Mouse (Mus musculus): ENCODE measurements around the gene Plekhm2. TPM values are rescaled to one million over a fixed set of nuclear protein-coding genes. Genes with fewer than 3 reads are reported as not detected.
A peak's percentile ranks its signal among the peaks of the same experiment; 100 is the strongest.

The Plekhm2 gene
- polyA plus RNA-seq, 1 experiment from 2014 or later, result 7.0 TPM

DNA sequence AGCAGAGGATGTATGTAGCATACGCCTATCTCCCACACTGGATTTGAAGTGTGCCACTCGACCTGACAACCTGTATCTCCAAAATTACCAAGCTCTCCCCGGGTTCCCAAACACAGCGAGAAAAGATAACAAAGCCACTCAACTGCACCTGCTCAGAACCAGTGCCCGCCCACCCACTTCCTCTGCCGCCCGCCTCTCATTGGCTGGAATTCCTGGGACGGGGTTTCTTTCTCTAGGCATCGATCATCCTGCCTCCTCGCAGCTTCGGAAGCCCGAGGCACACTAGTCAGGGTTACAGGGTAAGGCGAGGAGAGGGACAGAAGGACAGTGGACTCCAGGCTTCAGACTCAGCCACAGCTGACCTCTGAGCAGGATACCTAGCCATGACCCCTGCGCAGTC lies 36.0 kb downstream of the Plekhm2 start:
- Histone ChIP-seq H3K4me3 (replicated peaks; ENCODE audit: low read length) (no peak overlapping the region), H3K9me3 (ENCODE audit: control insufficient read depth, low read length) (no peaks in the 10 kb centered on the region), H3K9ac (replicated peaks; ENCODE audit: low read depth, low read length) (no peak overlapping the region), H3K36me3 (ENCODE audit: control insufficient read depth, insufficient read depth) (peaks cover 46% of the 10 kb centered on the region), H3K4me2 (ENCODE audit: low read length) (no peak overlapping the region), H3K27ac (ENCODE audit: low read length) (no peak overlapping the region), H3K4me1 (replicated peaks; ENCODE audit: control insufficient read depth, insufficient read depth, low read length) (no peaks in the 10 kb centered on the region), H3K27me3 (replicated peaks; ENCODE audit: control insufficient read depth, insufficient read depth, low read length) (no peaks in the 10 kb centered on the region)
- no peak for ATAC-seq
- 84% methylated on average over 14 of the region's 14 CpGs for WGBS

DNA sequence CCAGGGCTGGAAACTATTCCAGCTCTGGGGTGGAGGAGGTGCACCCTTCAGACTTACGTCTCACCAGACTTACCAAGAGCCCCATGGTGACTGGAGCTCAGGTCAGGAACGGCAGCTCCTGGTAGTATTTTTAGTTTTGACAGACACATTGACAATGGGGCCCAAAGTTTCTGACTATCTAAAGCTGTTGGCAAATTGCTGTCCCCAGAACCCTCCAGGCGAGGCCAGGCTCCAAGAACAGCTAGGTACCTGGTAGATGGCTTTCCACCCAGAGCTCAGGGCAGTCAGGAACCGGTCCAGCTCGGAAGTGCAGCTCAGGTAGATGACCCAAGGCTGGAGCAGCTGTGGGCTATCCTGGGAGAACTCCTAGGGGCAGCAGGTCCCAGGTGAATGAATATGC lies 37.2 kb downstream of the Plekhm2 start:
- 87% methylated on average over 5 of the region's 5 CpGs for WGBS
- no peak overlapping the region for H3K27ac ChIP-seq (ENCODE audit: low read length)
- no peaks in the 10 kb centered on the region for H3K27me3 ChIP-seq (replicated peaks; ENCODE audit: control insufficient read depth, insufficient read depth, low read length)
- no peak overlapping the region for H3K9ac ChIP-seq (replicated peaks; ENCODE audit: low read depth, low read length)
- peaks cover 42% of the 10 kb centered on the region for H3K36me3 ChIP-seq (ENCODE audit: control insufficient read depth, insufficient read depth)
- no peaks in the 10 kb centered on the region for H3K9me3 ChIP-seq (ENCODE audit: control insufficient read depth, low read length)
- ATAC-seq, result no peak
- H3K4me3 ChIP-seq (replicated peaks; ENCODE audit: low read length), result no peak overlapping the region
- no peak overlapping the region for H3K4me2 ChIP-seq (ENCODE audit: low read length)
- H3K4me1 ChIP-seq (replicated peaks; ENCODE audit: control insufficient read depth, insufficient read depth, low read length), result no peaks in the 10 kb centered on the region

DNA sequence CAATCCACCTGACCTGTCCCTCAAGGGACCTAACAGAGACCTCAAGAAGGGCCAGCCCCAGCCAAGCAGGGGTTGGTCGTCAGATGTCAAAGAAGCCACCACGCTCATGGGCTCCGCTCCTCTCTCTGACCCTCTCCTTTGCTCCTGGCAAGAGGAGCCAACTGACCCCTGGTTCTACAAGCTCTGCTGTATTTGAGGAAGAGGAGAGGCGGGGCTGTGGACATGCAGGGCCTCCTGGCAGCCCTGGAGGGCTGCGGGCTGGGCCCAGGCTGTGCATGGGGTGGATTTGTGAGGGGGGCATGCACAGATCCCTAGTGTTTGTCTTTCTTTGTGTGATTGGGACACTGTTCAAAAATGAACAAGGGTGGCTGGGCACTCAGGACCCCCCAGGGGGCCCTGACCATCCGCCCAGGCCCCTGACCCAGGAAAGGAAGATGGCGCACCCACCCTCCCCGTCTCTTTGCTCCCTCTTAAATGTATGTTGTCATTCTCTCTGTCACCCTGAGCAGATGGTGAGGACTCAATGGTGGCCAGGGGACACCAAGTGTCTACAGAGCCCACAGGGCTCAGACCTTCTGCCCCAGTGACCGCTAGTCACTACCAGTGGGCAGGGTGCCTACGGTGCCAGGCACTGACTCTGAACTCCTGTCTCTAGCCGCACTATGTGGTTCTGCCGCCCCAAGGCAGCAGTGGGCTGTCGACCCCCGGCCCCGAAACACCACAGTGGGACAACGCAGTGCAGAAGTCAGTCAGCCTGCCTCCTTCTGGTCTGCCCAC lies 38.7 kb downstream of the Plekhm2 start:
- 91% methylated on average over 16 of the region's 16 CpGs for WGBS
- H3K4me1 ChIP-seq (replicated peaks; ENCODE audit: control insufficient read depth, insufficient read depth, low read length), result no peaks in the 10 kb centered on the region
- no peak overlapping the region for H3K4me2 ChIP-seq (ENCODE audit: low read length)
- no peaks in the 10 kb centered on the region for H3K9me3 ChIP-seq (ENCODE audit: control insufficient read depth, low read length)
- no peaks in the 10 kb centered on the region for H3K27me3 ChIP-seq (replicated peaks; ENCODE audit: control insufficient read depth, insufficient read depth, low read length)
- no peak overlapping the region for H3K9ac ChIP-seq (replicated peaks; ENCODE audit: low read depth, low read length)
- H3K27ac ChIP-seq (ENCODE audit: low read length), result no peak overlapping the region
- no peak overlapping the region for H3K4me3 ChIP-seq (replicated peaks; ENCODE audit: low read length)
- no peak for ATAC-seq
- peaks cover 27% of the 10 kb centered on the region for H3K36me3 ChIP-seq (ENCODE audit: control insufficient read depth, insufficient read depth)

DNA sequence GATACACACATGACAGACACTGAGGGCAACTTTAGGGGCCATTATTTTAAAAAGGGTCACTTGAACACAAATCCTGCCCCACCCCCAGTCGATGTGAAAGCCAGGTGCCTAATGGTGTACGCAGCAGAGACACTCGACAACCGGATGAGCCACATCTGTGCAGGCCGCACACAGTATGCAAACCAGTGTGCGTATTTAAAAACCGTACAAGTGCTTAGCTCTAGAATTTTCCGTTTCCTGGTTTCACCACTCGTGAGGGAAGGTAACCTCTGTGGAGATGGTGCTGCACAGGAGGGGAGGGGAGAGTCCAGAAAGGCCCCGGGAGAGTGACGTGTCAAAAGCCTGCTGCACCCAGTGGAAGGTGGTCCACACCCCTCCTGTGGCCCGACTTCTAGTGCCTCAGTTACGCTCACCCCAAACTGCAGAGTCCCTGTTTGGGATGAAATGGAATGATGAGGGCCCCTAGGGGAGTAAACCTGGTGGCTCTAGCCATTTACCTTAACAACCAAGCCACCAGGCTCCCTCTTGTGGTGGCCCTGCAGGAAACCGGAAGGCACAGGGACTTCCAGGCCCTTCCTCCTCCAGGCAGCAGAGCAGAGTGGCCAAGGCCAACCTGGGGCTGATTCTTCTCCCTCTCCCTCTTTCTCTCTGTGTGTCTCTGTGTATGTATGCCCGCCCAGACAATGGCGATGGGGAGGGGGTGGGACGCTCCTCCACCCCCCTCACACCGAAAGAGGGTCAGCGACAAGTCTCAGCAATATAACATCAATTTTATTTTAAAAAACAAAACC lies 39.5 kb downstream of the Plekhm2 start:
- Histone ChIP-seq H3K4me3 (replicated peaks; ENCODE audit: low read length) (no peak overlapping the region), H3K27ac (ENCODE audit: low read length) (no peak overlapping the region), H3K9me3 (ENCODE audit: control insufficient read depth, low read length) (no peaks in the 10 kb centered on the region), H3K4me1 (replicated peaks; ENCODE audit: control insufficient read depth, insufficient read depth, low read length) (no peaks in the 10 kb centered on the region), H3K4me2 (ENCODE audit: low read length) (no peak overlapping the region), H3K36me3 (ENCODE audit: control insufficient read depth, insufficient read depth) (peaks cover 20% of the 10 kb centered on the region), H3K27me3 (replicated peaks; ENCODE audit: control insufficient read depth, insufficient read depth, low read length) (no peaks in the 10 kb centered on the region), H3K9ac (replicated peaks; ENCODE audit: low read depth, low read length) (no peak overlapping the region)
- ATAC-seq, result no peak
- 81% methylated on average over 19 of the region's 19 CpGs for WGBS

DNA sequence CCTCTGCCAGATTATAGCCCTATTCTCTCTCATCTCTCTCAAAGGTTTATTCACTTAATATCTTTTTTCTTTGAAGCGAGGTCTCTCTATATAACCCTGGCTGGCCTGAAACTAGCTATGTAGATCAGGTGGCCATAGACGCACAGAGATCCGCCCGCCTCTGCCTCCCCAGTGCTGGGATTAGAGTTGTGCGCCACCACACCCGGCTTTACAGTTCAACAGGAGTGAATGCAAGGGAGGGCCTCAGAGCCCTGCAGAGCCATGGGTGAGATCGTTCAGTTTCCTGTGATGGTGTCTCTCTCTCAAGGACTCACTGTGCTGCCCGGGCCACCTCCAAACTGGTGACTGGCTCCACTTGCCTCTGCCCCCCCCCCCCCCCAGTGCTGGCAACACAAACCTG lies 40.6 kb downstream of the Plekhm2 start:
- no peak for ATAC-seq
- H3K4me3 ChIP-seq (replicated peaks; ENCODE audit: low read length), result no peak overlapping the region
- peaks cover 13% of the 10 kb centered on the region; the same call in 1 of the 2 replicates for H3K36me3 ChIP-seq (ENCODE audit: control insufficient read depth, insufficient read depth)
- H3K27me3 ChIP-seq (replicated peaks; ENCODE audit: control insufficient read depth, insufficient read depth, low read length), result no peaks in the 10 kb centered on the region
- 86% methylated on average over 7 of the region's 8 CpGs for whole genome bisulfite sequencing
- H3K27ac ChIP-seq (ENCODE audit: low read length), result no peak overlapping the region
- H3K4me2 ChIP-seq (ENCODE audit: low read length), result no peak overlapping the region
- no peaks in the 10 kb centered on the region for H3K4me1 ChIP-seq (replicated peaks; ENCODE audit: control insufficient read depth, insufficient read depth, low read length)
- H3K9ac ChIP-seq (replicated peaks; ENCODE audit: low read depth, low read length), result no peak overlapping the region
- no peaks in the 10 kb centered on the region for H3K9me3 ChIP-seq (ENCODE audit: control insufficient read depth, low read length)

DNA sequence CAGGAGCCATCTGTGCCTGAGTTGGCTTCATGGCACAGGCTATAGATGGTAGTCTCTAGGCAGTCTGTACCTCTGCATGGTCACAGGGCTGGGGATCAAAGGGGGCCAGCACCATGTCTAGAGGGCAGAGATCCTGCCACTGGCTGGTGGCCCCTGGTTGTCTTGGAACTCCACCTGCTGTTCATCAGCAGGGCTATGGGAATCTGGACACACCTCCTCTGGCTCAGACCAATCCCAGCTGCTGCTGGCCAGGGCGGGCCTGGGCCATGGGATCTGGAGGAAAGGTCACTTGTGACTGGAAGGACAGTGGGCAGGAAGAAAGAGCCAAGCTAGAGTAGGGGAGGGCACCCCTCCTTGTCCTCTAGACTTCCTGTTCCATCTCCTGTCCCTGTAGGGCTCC lies 41.0 kb downstream of the Plekhm2 start, which contains the start of gene Slc25a34:
Gene Slc25a34, minus strand, starts transcription at position 156 of the 400 bp plus-strand sequence.
- 79% methylated on average over 1 of the region's 1 CpGs for WGBS
- no peak within 1 kb of the TSS for H3K27ac ChIP-seq (ENCODE audit: low read length)
- H3K4me2 ChIP-seq (ENCODE audit: low read length), result no peak within 1 kb of the TSS
- H3K4me3 ChIP-seq (replicated peaks; ENCODE audit: low read length), result no peak within 1 kb of the TSS
- ATAC-seq, result 0 out of 2 replicates have a peak, but pooled peaks have one; percentile 6
- no peaks in the 10 kb centered on the region for H3K9me3 ChIP-seq (ENCODE audit: control insufficient read depth, low read length)
- no peaks in the 10 kb centered on the region for H3K27me3 ChIP-seq (replicated peaks; ENCODE audit: control insufficient read depth, insufficient read depth, low read length)
- H3K9ac ChIP-seq (replicated peaks; ENCODE audit: low read depth, low read length), result no peak within 1 kb of the TSS
- no peaks in the 10 kb centered on the region for H3K4me1 ChIP-seq (replicated peaks; ENCODE audit: control insufficient read depth, insufficient read depth, low read length)
- H3K36me3 ChIP-seq (ENCODE audit: control insufficient read depth, insufficient read depth), result peaks cover 13% of the 10 kb centered on the region; the same call in 1 of the 2 replicates

DNA sequence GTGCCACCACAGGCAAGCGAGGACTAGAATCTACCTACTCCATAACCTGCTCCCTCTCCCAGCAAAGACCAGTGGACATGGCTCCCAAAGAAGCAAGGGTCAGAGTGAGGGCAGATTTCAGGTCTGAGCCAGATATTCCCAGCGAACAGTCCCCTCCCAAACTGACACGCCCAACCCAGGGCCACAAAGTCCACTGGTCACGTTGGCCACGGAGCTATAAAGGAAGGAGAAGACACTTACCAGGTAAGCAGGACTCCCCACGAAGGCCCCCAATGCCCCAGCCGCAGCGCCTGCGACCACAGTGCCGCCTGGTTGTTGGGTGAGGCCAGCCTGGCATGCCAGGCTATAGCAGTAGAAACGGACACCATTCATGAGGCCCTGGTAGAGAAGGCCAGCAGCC lies 41.7 kb downstream of the Plekhm2 start:
- no peaks in the 10 kb centered on the region for H3K27me3 ChIP-seq (replicated peaks; ENCODE audit: control insufficient read depth, insufficient read depth, low read length)
- WGBS, result 85% methylated on average over 11 of the region's 11 CpGs

DNA sequence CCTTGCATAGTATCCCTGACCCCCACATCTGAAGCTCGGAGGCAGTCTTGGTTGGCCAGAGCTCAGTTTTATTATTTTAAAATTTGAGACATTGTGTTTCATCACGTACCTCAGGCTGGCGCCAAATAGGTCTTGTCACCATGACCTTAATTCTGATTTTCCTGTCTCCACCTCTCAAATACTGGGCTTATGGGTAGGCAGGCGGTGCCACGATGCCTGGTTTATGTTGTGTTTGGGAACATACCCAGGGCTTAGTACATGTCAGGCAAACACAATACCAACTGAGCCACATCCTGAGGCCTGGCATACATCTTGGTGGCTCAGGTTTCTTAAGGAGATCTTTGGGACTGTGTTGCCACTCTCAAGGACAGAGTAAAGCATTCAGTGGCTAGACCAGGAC lies 42.1 kb downstream of the Plekhm2 start:
- 87% methylated on average over 5 of the region's 5 CpGs for WGBS
- no peak overlapping the region for H3K27ac ChIP-seq (ENCODE audit: low read length)
- no peak overlapping the region for H3K4me2 ChIP-seq (ENCODE audit: low read length)
- peaks cover 4% of the 10 kb centered on the region for H3K4me1 ChIP-seq (replicated peaks; ENCODE audit: control insufficient read depth, insufficient read depth, low read length)
- no peak overlapping the region for H3K4me3 ChIP-seq (replicated peaks; ENCODE audit: low read length)
- no peak overlapping the region for H3K9ac ChIP-seq (replicated peaks; ENCODE audit: low read depth, low read length)
- H3K27me3 ChIP-seq (replicated peaks; ENCODE audit: control insufficient read depth, insufficient read depth, low read length), result no peaks in the 10 kb centered on the region
- no peak for ATAC-seq
- peaks cover 10% of the 10 kb centered on the region; the same call in 1 of the 2 replicates for H3K36me3 ChIP-seq (ENCODE audit: control insufficient read depth, insufficient read depth)
- no peaks in the 10 kb centered on the region for H3K9me3 ChIP-seq (ENCODE audit: control insufficient read depth, low read length)

More for the DNA sequence above, 41.7 kb downstream of the Plekhm2 start:
- Histone ChIP-seq H3K4me2 (ENCODE audit: low read length) (no peak overlapping the region), H3K27ac (ENCODE audit: low read length) (no peak overlapping the region), H3K4me3 (replicated peaks; ENCODE audit: low read length) (no peak overlapping the region), H3K4me1 (replicated peaks; ENCODE audit: control insufficient read depth, insufficient read depth, low read length) (no peaks in the 10 kb centered on the region; the same call in 1 of the 2 replicates), H3K9me3 (ENCODE audit: control insufficient read depth, low read length) (no peaks in the 10 kb centered on the region), H3K9ac (replicated peaks; ENCODE audit: low read depth, low read length) (no peak overlapping the region), H3K36me3 (ENCODE audit: control insufficient read depth, insufficient read depth) (peaks cover 12% of the 10 kb centered on the region; the same call in 1 of the 2 replicates)
- ATAC-seq, result no peak

DNA sequence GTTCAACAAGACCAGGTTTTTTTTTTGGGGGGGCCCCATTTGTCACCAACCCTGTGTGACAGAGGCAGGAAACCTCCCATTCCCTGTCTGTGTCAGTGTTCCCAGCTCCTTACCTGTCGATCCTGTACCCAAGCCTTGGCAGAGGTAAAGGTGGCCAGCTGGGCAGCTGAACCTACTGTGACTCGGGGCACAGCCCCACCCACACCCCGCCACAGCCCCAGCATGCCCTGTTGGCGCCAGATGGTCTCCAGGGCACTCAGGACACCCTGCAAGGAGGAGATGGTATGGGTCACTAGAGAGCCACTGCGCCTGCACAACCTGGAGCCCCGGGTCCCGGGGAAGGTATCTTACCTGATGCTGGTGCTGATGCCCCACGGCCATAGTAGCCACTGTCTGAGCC lies 42.6 kb downstream of the Plekhm2 start:
- H3K9ac ChIP-seq (replicated peaks; ENCODE audit: low read depth, low read length), result no peak overlapping the region

More for the DNA sequence above, 42.6 kb downstream of the Plekhm2 start:
- 80% methylated on average over 8 of the region's 8 CpGs for WGBS
- peaks cover 7% of the 10 kb centered on the region for H3K4me1 ChIP-seq (replicated peaks; ENCODE audit: control insufficient read depth, insufficient read depth, low read length)
- no peak overlapping the region for H3K27ac ChIP-seq (ENCODE audit: low read length)
- H3K27me3 ChIP-seq (replicated peaks; ENCODE audit: control insufficient read depth, insufficient read depth, low read length), result no peaks in the 10 kb centered on the region
- no peak overlapping the region for H3K4me2 ChIP-seq (ENCODE audit: low read length)
- no peak overlapping the region for H3K4me3 ChIP-seq (replicated peaks; ENCODE audit: low read length)
- no peaks in the 10 kb centered on the region for H3K9me3 ChIP-seq (ENCODE audit: control insufficient read depth, low read length)
- ATAC-seq, result no peak
- H3K36me3 ChIP-seq (ENCODE audit: control insufficient read depth, insufficient read depth), result peaks cover 7% of the 10 kb centered on the region; the same call in 1 of the 2 replicates
